Comparison of ENCODE assay signal across 14 mouse cellular contexts in genomic region chr15:83226066-83226834, GRCm38 (mm10). TPM values are rescaled to one million over a fixed set of nuclear protein-coding genes. Genes with fewer than 3 reads are reported as not detected.
DNase-seq lines count a peak whose midpoint lies in the region; ATAC-seq and TF ChIP-seq lines count a peak whose summit lies in the region.
"Had no signal": no experiment of that assay in that cellular context is flagged by ENCODE, and none has a peak within 500 bp of the region (broad histone marks: within the 10 kb centered on the region; RNA-seq: fewer than 3 reads in every experiment).

No protein-coding gene starts in this region.

- no peaks in the 10 kb centered on the region for H3K36me3 ChIP-seq in heart, embryonic 10.5 days
- H3K36me3 ChIP-seq in lung, embryonic 14.5 days (ENCODE audit: insufficient read depth), result no peaks in the 10 kb centered on the region
- no peaks in the 10 kb centered on the region for H3K36me3 ChIP-seq in heart, embryonic 15.5 days
- H3K36me3 ChIP-seq: embryonic facial prominence, embryonic 12.5 days had no signal

- no peak overlapping the region for H3K27ac ChIP-seq in heart, embryonic 10.5 days
- H3K27ac ChIP-seq in lung, embryonic 14.5 days (ENCODE audit: low read depth), result peak overlapping the region; percentile 15; the same call in 1 of the 2 replicates
- 0 out of 2 replicates have a peak overlapping the region, but pooled peaks have one; percentile 12 for H3K27ac ChIP-seq in heart, embryonic 15.5 days
- H3K27ac ChIP-seq: embryonic facial prominence, embryonic 12.5 days; forebrain, embryonic 13.5 days had no signal

- no peak overlapping the region for H3K9ac ChIP-seq in lung, embryonic 14.5 days
- H3K9ac ChIP-seq in heart, embryonic 15.5 days, result no peak overlapping the region
- H3K9ac ChIP-seq: embryonic facial prominence, embryonic 12.5 days; forebrain, embryonic 13.5 days had no signal

- peaks cover 22% of the 10 kb centered on the region for H3K4me1 ChIP-seq in heart, embryonic 10.5 days
- peaks cover 20% of the 10 kb centered on the region for H3K4me1 ChIP-seq in lung, embryonic 14.5 days (ENCODE audit: insufficient read depth)
- peaks cover 21% of the 10 kb centered on the region for H3K4me1 ChIP-seq in heart, embryonic 15.5 days (replicated peaks)

- WGBS in heart, embryonic 10.5 days, result 91% methylated on average over 9 of the region's 9 CpGs
- 79% methylated on average over 9 of the region's 9 CpGs for WGBS in lung, embryonic 14.5 days
- WGBS in heart, embryonic 15.5 days, result 80% methylated on average over 9 of the region's 9 CpGs

- H3K27me3 ChIP-seq in heart, embryonic 10.5 days (ENCODE audit: insufficient read depth, poor library complexity, severe bottlenecking), result no peaks in the 10 kb centered on the region; the same call in 1 of the 2 replicates
- no peaks in the 10 kb centered on the region for H3K27me3 ChIP-seq in lung, embryonic 14.5 days (ENCODE audit: insufficient read depth, low read length)
- H3K27me3 ChIP-seq in heart, embryonic 15.5 days, result no peaks in the 10 kb centered on the region
- H3K27me3 ChIP-seq: embryonic facial prominence, embryonic 12.5 days; forebrain, embryonic 13.5 days had no signal

- ATAC-seq in lung, embryonic 14.5 days (ENCODE audit: insufficient read depth), result no peak
- no peak for ATAC-seq in heart, embryonic 15.5 days (replicated peaks; ENCODE audit: insufficient number of reproducible peaks, insufficient read depth, low FRiP score, low read depth)
- ATAC-seq: forebrain, embryonic 13.5 days had no signal

- no peaks in the 10 kb centered on the region for H3K9me3 ChIP-seq in heart, embryonic 10.5 days
- no peaks in the 10 kb centered on the region for H3K9me3 ChIP-seq in lung, embryonic 14.5 days (ENCODE audit: low read depth, low read length)
- H3K9me3 ChIP-seq in heart, embryonic 15.5 days (replicated peaks), result no peaks in the 10 kb centered on the region
- H3K9me3 ChIP-seq: embryonic facial prominence, embryonic 12.5 days; forebrain, embryonic 13.5 days had no signal

- H3K4me2 ChIP-seq in lung, embryonic 14.5 days, result no peak overlapping the region
- no peak overlapping the region for H3K4me2 ChIP-seq in heart, embryonic 15.5 days
- H3K4me2 ChIP-seq: embryonic facial prominence, embryonic 12.5 days; forebrain, embryonic 13.5 days; liver, embryonic 11.5 days had no signal

- TF ChIP-seq CTCF in lung, embryonic 14.5 days (IDR thresholded peaks at IDR 0.05; ENCODE audit: low read depth), result no peak

- DNase-seq in heart, adult 18-20 months, result peak; percentile 47 to 80
- no peak for DNase-seq in heart, embryonic 10.5 days (ENCODE audit: low spot score)
- DNase-seq in lung, embryonic 14.5 days, result no peak
- no peak for DNase-seq in lung, postnatal 4 days
- DNase-seq in testis, postnatal 14 days (ENCODE audit: low spot score), result peak; percentile 71
- no peak for DNase-seq in thymus, postnatal 4 days
- DNase-seq: adrenal gland, postnatal 14 days; cerebellum, postnatal 25 days; thymus, postnatal 36 days had no signal

- H3K4me3 ChIP-seq in heart, embryonic 10.5 days, result no peak overlapping the region
- no peak overlapping the region for H3K4me3 ChIP-seq in lung, embryonic 14.5 days (ENCODE audit: low read depth, low read length)
- H3K4me3 ChIP-seq in heart, embryonic 15.5 days, result no peak overlapping the region
- H3K4me3 ChIP-seq: embryonic facial prominence, embryonic 12.5 days; forebrain, embryonic 13.5 days had no signal

RNA-seq across cellular contexts. Expression of gene A4galt, which starts 25.3 kb away (rescaled TPM):
- total RNA-seq in heart, adult 18-20 months (2021), result 1 to 10 TPM; 7.0 to 7.2 TPM
- not detected in 2 replicates for polyA plus RNA-seq in heart, embryonic 10.5 days (2016; fragmentation: Nextera tagmentation; extraction: Ambion mirVana)
- 2.4 TPM in 2 replicates for polyA plus RNA-seq in lung, embryonic 14.5 days (2014; fragmentation: Nextera tagmentation; extraction: Ambion mirVana)
- 1.3 and 1.6 TPM in 2 replicates for polyA plus RNA-seq in heart, embryonic 15.5 days (2015; fragmentation: Nextera tagmentation; extraction: Ambion mirVana)
- total RNA-seq: neutrophil, adult 5-6 weeks had no signal

RNA-seq across cellular contexts. Expression of gene Cyb5r3, which starts 53.9 kb away (rescaled TPM):
- total RNA-seq in heart, adult 18-20 months (2021), result 10 to 100 TPM; 83.9 to 93.0 TPM
- 177 and 178 TPM in 2 replicates for polyA plus RNA-seq in heart, embryonic 10.5 days (2016; fragmentation: Nextera tagmentation; extraction: Ambion mirVana)
- polyA plus RNA-seq in lung, embryonic 14.5 days (2014; fragmentation: Nextera tagmentation; extraction: Ambion mirVana), result 161 and 164 TPM in 2 replicates
- polyA plus RNA-seq in heart, embryonic 15.5 days (2015; fragmentation: Nextera tagmentation; extraction: Ambion mirVana), result 114 and 155 TPM in 2 replicates

Comparison
In these comparisons a context has a peak if more than half of its experiments do, and no peak if none do; other contexts are left out.
1. DNase-seq: peak in heart, adult 18-20 months (2 of 2) and testis, postnatal 14 days (single experiment); none in heart, embryonic 10.5 days (single experiment), lung, embryonic 14.5 days (single experiment), lung, postnatal 4 days (0 of 2) and thymus, postnatal 4 days (single experiment).